Mouse (Mus musculus) E14TG2a.4 (cell line): Measurements from ENCODE around the gene Zfp385c.
"Not testable (repeated sequence)": the region's sequence is repeated elsewhere in the genome, so short reads cannot be mapped to it uniquely, and the experiment has no call there.

Experiments used
- H3K27me3 ChIP-seq: 2 replicates; pipeline ENCODE4 v1.6.1; 2014; ENCODE audit warnings: low read length, control low read depth; ENCODE audit not compliant: insufficient read depth
- H3K36me3 ChIP-seq: 2 replicates; pipeline ENCODE4 v1.6.1; 2014; ENCODE audit warnings: low read length, control low read depth; ENCODE audit not compliant: insufficient read depth
- H3K4me1 ChIP-seq: replicated peaks from 2 replicates; pipeline ENCODE4 v1.6.1; 2014; ENCODE audit warnings: low read depth, low read length, control low read depth
- H3K4me3 ChIP-seq: replicated peaks from 2 replicates; pipeline ENCODE4 v1.5.1; 2014; ENCODE audit warnings: mild to moderate bottlenecking, low read length
- H3K9me3 ChIP-seq: 2 replicates; pipeline ENCODE4 v1.6.1; 2014; ENCODE audit warnings: low read length, control low read depth
- CTCF ChIP-seq: conservative IDR thresholded peaks from 2 replicates; pipeline ENCODE4 v1.5.1; 2014; ENCODE audit warnings: low read length
- NANOG ChIP-seq: IDR thresholded peaks from 2 replicates; pipeline ENCODE4 v1.6.1; 2014; ENCODE audit warnings: borderline replicate concordance, low read length, mixed read lengths
- POU5F1 ChIP-seq: IDR thresholded peaks from 2 replicates; pipeline ENCODE4 v1.6.1; 2014; ENCODE audit warnings: low read length, borderline replicate concordance

Gene Zfp385c

GRCm38 (mm10) chr11:100582836-100583235 lies 109.4 kb downstream of the Zfp385c start:
- H3K4me3 ChIP-seq, result no peak overlapping the region
- H3K27me3 ChIP-seq, result no peaks in the 10 kb centered on the region
- TF ChIP-seq NANOG (no peak), CTCF (no peak), POU5F1 (no peak)
- H3K4me1 ChIP-seq, result peaks cover 63% of the 10 kb centered on the region
- H3K9me3 ChIP-seq, result no peaks in the 10 kb centered on the region
- peaks cover 100% of the 10 kb centered on the region for H3K36me3 ChIP-seq

GRCm38 (mm10) chr11:100582413-100582812 lies 109.8 kb downstream of the Zfp385c start:
- peaks cover 64% of the 10 kb centered on the region for H3K4me1 ChIP-seq
- not testable (repeated sequence) for H3K27me3 ChIP-seq

GRCm38 (mm10) chr11:100581756-100582155 lies 110.5 kb downstream of the Zfp385c start:
- Histone ChIP-seq H3K4me1 (peaks cover 71% of the 10 kb centered on the region), H3K4me3 (no peak overlapping the region), H3K27me3 (no peaks in the 10 kb centered on the region), H3K9me3 (no peaks in the 10 kb centered on the region), H3K36me3 (peaks cover 100% of the 10 kb centered on the region)
- TF ChIP-seq POU5F1, result no peak
- TF ChIP-seq NANOG, result no peak
- no peak for TF ChIP-seq CTCF

More at GRCm38 (mm10) chr11:100582413-100582812, 109.8 kb downstream of the Zfp385c start:
- not testable (repeated sequence) for H3K9me3 ChIP-seq, H3K4me3 ChIP-seq
- peaks cover 100% of the 10 kb centered on the region for H3K36me3 ChIP-seq

GRCm38 (mm10) chr11:100580275-100580674 lies 112.0 kb downstream of the Zfp385c start:
- H3K4me1 ChIP-seq, result peaks cover 78% of the 10 kb centered on the region
- no peak for TF ChIP-seq NANOG
- H3K27me3 ChIP-seq, result 0 out of 2 replicates have a peak, but pooled peaks cover 9% of the 10 kb centered on the region
- no peaks in the 10 kb centered on the region for H3K9me3 ChIP-seq
- H3K4me3 ChIP-seq, result no peak overlapping the region
- H3K36me3 ChIP-seq, result peaks cover 92% of the 10 kb centered on the region

- no peaks in the 10 kb centered on the region for H3K9me3 ChIP-seq
- TF ChIP-seq NANOG, result no peak
- no peak for TF ChIP-seq POU5F1
- no peak for TF ChIP-seq CTCF
- H3K4me1 ChIP-seq, result peaks cover 76% of the 10 kb centered on the region
Observed at GRCm38 (mm10) chr11:100579116-100579799, 113.0 kb downstream of the Zfp385c start.

GRCm38 (mm10) chr11:100577852-100578599 lies 114.2 kb downstream of the Zfp385c start:
- Histone ChIP-seq H3K4me3 (no peak overlapping the region), H3K4me1 (peaks cover 67% of the 10 kb centered on the region), H3K36me3 (peaks cover 69% of the 10 kb centered on the region), H3K27me3 (0 out of 2 replicates have a peak, but pooled peaks cover 9% of the 10 kb centered on the region), H3K9me3 (no peaks in the 10 kb centered on the region)
- TF ChIP-seq NANOG, result no peak
- TF ChIP-seq CTCF, result no peak
- no peak for TF ChIP-seq POU5F1

More at GRCm38 (mm10) chr11:100579116-100579799, 113.0 kb downstream of the Zfp385c start:
- Histone ChIP-seq H3K36me3 (peaks cover 81% of the 10 kb centered on the region), H3K4me3 (no peak overlapping the region), H3K27me3 (0 out of 2 replicates have a peak, but pooled peaks cover 9% of the 10 kb centered on the region)
